Mouse (Mus musculus) stomach, embryonic 16.5 days (tissue): Measurements from ENCODE around the gene Olfr1135. TPM values are rescaled to one million over a fixed set of nuclear protein-coding genes. Genes with fewer than 3 reads are reported as not detected.

Source experiments
- polyA plus RNA-seq: library from polyadenylated mRNA; unstranded; fragments of >200 nt; fragmentation: Nextera tagmentation; extraction: Ambion mirVana; gene quantifications from 2 replicates; pipeline ENCODE4 v1.2.1, GENCODE M21; 2015

The Olfr1135 gene
- polyA plus RNA-seq, 1 experiment from 2014 or later: not detected

Other genes with a start within 250 kb of the Olfr1135 start
- gene Olfr1124, start 243.4 kb downstream of the Olfr1135 start, polyA plus RNA-seq: 0.06 and 0.09 TPM in 2 replicates
- not detected in 2 replicates for gene Olfr1126, start 219.7 kb downstream of the Olfr1135 start, polyA plus RNA-seq
- not detected in 2 replicates for gene Pramel7, start 176.6 kb downstream of the Olfr1135 start, polyA plus RNA-seq
- gene Pramel6, start 167.1 kb downstream of the Olfr1135 start, polyA plus RNA-seq: not detected in 2 replicates
- gene Olfr153, start 141.9 kb downstream of the Olfr1135 start, polyA plus RNA-seq: not detected in 2 replicates
- gene Olfr1128, start 128.1 kb downstream of the Olfr1135 start, polyA plus RNA-seq: not detected in 2 replicates
- not detected in 2 replicates for gene Olfr1129, start 99.8 kb downstream of the Olfr1135 start, polyA plus RNA-seq
- not detected in 2 replicates for gene Olfr1130, start 67.5 kb downstream of the Olfr1135 start, polyA plus RNA-seq
- not detected in 2 replicates for gene Olfr1131, start 46.6 kb downstream of the Olfr1135 start, polyA plus RNA-seq
- gene Olfr1132, start 36.1 kb downstream of the Olfr1135 start, polyA plus RNA-seq: not detected in 2 replicates
- not detected in 2 replicates for gene Olfr1133, start 26.3 kb downstream of the Olfr1135 start, polyA plus RNA-seq
- not detected in 2 replicates for gene Olfr1134, start 15.2 kb downstream of the Olfr1135 start, polyA plus RNA-seq
- gene Olfr1136, start 20.3 kb upstream of the Olfr1135 start, polyA plus RNA-seq: not detected in 2 replicates
- gene Olfr1137, start 39.5 kb upstream of the Olfr1135 start, polyA plus RNA-seq: not detected in 2 replicates
- not detected in 2 replicates for gene Olfr1138, start 66.3 kb upstream of the Olfr1135 start, polyA plus RNA-seq
- not detected in 2 replicates for gene Olfr1140, start 70.1 kb upstream of the Olfr1135 start, polyA plus RNA-seq
- not detected in 2 replicates for gene Olfr1141, start 80.3 kb upstream of the Olfr1135 start, polyA plus RNA-seq
- gene Olfr152, start 105.8 kb upstream of the Olfr1135 start, polyA plus RNA-seq: not detected in 2 replicates
- gene Olfr1143, start 126.9 kb upstream of the Olfr1135 start, polyA plus RNA-seq: not detected in 2 replicates
- gene Olfr1145, start 136.2 kb upstream of the Olfr1135 start, polyA plus RNA-seq: not detected in 2 replicates
- not detected in 2 replicates for gene Olfr1148, start 156.9 kb upstream of the Olfr1135 start, polyA plus RNA-seq
- not detected in 2 replicates for gene Olfr1150-ps1, start 170.3 kb upstream of the Olfr1135 start, polyA plus RNA-seq
- not detected in 2 replicates for gene Olfr1151, start 182.2 kb upstream of the Olfr1135 start, polyA plus RNA-seq
- not detected in 2 replicates for gene Olfr1152, start 192.8 kb upstream of the Olfr1135 start, polyA plus RNA-seq
- gene Olfr1153, start 221.3 kb upstream of the Olfr1135 start, polyA plus RNA-seq: not detected in 2 replicates
- not detected in 2 replicates for gene Olfr1154, start 231.5 kb upstream of the Olfr1135 start, polyA plus RNA-seq